Mouse (Mus musculus): Measurements from ENCODE around the gene Cdk14. TPM values are rescaled to one million over a fixed set of nuclear protein-coding genes. Genes with fewer than 3 reads are reported as not detected.

The Cdk14 gene
- polyA plus RNA-seq, 1 experiment from 2014 or later: 13.8 TPM

DNA sequence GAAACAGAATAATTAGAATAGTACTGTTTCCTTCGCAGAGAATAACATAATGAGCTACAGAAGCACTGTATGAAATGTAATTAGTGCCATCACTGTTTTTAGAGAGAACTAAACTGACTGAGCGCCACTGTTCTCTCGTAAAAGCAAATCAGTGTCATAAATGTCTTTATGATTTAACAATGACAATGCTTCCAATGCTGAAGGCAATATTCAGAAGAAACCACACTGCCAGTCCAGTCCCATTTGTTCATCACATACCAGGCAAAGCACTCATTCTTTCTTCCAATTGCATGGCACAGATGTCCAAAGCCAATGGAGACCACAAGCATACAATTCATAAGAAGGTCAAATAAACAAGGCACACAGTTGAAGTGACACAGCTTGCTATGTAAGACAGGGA, 355.4 kb downstream of the Cdk14 start:
- Histone ChIP-seq H3K9ac (no peak overlapping the region), H3K4me1 (no peaks in the 10 kb centered on the region), H3K9me3 (replicated peaks) (no peaks in the 10 kb centered on the region), H3K36me3 (no peaks in the 10 kb centered on the region), H3K27ac (no peak overlapping the region), H3K4me2 (no peak overlapping the region), H3K27me3 (no peaks in the 10 kb centered on the region), H3K4me3 (replicated peaks) (no peak overlapping the region)
- WGBS: 82% methylated on average over 3 of the region's 3 CpGs
- ATAC-seq (replicated peaks; ENCODE audit: low FRiP score): no peak

DNA sequence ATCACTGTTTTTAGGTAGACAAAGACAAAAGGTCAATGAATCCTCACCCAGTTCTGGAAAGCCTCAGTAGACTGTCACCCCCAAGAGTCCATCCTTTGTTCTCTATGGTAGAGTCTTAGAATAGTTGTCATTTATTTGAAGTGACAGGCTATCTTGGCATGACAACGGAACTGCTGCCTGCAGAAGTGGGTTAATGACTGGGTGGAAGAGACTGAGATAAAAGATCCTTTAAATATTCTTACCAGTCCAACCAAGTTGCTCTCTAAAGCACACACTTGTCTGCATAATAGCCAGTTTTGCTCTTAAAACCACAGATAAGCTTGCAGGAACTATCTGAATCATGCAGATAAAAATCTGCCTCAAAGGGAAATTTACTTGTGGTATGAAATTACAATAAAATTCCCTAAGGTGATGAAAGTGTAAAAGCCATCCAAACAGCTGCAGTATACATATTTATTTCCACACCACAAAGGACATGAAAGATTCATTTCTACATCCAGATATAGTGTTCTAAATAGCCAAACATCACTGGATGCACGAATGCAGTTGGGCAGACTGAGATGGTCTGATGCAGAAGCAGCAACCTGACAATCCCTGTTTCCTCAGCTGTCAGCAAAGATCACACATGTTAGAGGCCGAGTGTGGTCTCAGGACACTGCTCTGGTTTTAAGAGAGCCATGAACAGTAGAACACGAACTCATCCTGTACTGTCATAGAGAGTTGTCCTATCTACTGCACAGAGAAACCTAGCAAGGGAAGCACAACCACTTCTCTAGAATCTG, 363.8 kb downstream of the Cdk14 start:
- Histone ChIP-seq H3K27ac (no peak overlapping the region), H3K4me3 (replicated peaks) (no peak overlapping the region), H3K27me3 (no peaks in the 10 kb centered on the region), H3K4me1 (no peaks in the 10 kb centered on the region), H3K9me3 (replicated peaks) (no peaks in the 10 kb centered on the region), H3K9ac (no peak overlapping the region), H3K36me3 (no peaks in the 10 kb centered on the region), H3K4me2 (no peak overlapping the region)
- no peak for ATAC-seq (replicated peaks; ENCODE audit: low FRiP score)
- 66% methylated on average over 4 of the region's 4 CpGs for WGBS

DNA sequence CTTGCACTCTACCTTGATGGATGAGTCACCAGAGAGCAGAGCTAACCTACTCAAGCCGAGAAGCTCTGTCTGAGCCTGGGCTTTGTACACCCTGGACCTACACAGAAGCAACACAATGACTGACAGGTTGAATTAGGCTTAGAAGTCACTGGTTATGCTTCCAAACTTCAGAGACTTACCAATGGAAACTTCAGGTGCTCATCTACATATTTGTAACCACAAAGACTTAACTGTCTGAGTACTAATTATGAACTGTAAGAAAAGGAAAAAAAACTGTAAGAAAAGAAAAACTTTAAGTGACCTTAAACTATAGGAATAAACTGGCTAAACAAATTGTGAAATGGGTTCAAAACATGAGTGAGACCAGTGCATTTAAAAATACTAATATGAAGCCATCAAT, 364.6 kb downstream of the Cdk14 start:
- H3K4me1 ChIP-seq: no peaks in the 10 kb centered on the region
- H3K9ac ChIP-seq: no peak overlapping the region
- no peak overlapping the region for H3K4me2 ChIP-seq
- no peak overlapping the region for H3K4me3 ChIP-seq (replicated peaks)
- H3K27ac ChIP-seq: no peak overlapping the region
- no peaks in the 10 kb centered on the region for H3K9me3 ChIP-seq (replicated peaks)
- no peaks in the 10 kb centered on the region for H3K36me3 ChIP-seq
- H3K27me3 ChIP-seq: no peaks in the 10 kb centered on the region
- WGBS: 52% methylated on average over 1 of the region's 1 CpGs
- no peak for ATAC-seq (replicated peaks; ENCODE audit: low FRiP score)

DNA sequence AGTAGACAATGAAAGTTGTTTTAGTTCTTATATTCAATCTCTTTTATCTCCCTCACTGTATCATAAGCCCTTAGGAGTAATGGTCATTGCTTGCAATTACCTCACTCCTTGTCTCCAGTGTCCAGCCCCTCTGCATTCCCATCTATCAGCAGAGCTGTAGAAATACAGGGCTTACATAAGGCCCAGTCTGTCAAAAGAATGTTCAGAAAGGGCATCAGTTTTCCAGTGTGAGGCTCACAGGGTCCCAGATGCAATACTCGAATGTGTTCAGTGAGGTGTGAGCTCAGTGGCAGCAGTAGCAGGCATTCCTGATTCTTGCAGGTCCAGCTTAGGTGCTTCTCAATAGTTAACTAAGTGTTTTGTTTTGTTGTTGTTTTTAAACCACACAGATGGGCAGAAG, 365.8 kb downstream of the Cdk14 start:
- no peaks in the 10 kb centered on the region for H3K27me3 ChIP-seq
- no peaks in the 10 kb centered on the region for H3K9me3 ChIP-seq (replicated peaks)
- whole genome bisulfite sequencing: 47% methylated on average over 1 of the region's 1 CpGs
- H3K4me3 ChIP-seq (replicated peaks): no peak overlapping the region
- H3K36me3 ChIP-seq: no peaks in the 10 kb centered on the region
- H3K4me2 ChIP-seq: no peak overlapping the region
- ATAC-seq (replicated peaks; ENCODE audit: low FRiP score): no peak
- no peak overlapping the region for H3K27ac ChIP-seq
- no peaks in the 10 kb centered on the region for H3K4me1 ChIP-seq
- no peak overlapping the region for H3K9ac ChIP-seq

DNA sequence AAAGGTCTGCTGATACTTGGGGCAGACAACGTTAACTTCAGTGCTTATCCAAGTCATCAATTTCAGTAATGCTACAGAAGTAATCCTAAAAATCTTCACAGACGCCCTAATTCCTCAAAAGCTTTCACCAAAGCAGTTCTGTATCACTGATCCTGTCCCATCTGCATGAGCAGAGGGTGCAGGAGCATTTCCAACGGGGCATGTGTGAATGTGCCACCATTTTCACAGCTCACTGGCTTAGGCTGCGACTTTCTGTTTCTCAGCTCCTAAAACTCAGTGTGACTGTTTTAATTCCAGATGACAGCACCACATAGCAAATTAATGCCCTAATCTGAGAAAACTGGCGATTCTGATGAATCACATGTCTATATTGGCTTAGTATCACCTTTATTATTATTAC, 375.8 kb downstream of the Cdk14 start:
- H3K9me3 ChIP-seq (replicated peaks): no peaks in the 10 kb centered on the region
- no peak overlapping the region for H3K9ac ChIP-seq
- H3K4me1 ChIP-seq: no peaks in the 10 kb centered on the region
- no peak overlapping the region for H3K27ac ChIP-seq
- H3K4me3 ChIP-seq (replicated peaks): no peak overlapping the region
- H3K27me3 ChIP-seq: no peaks in the 10 kb centered on the region
- 69% methylated on average over 5 of the region's 5 CpGs for WGBS
- H3K36me3 ChIP-seq: no peaks in the 10 kb centered on the region
- no peak for ATAC-seq (replicated peaks; ENCODE audit: low FRiP score)
- no peak overlapping the region for H3K4me2 ChIP-seq

DNA sequence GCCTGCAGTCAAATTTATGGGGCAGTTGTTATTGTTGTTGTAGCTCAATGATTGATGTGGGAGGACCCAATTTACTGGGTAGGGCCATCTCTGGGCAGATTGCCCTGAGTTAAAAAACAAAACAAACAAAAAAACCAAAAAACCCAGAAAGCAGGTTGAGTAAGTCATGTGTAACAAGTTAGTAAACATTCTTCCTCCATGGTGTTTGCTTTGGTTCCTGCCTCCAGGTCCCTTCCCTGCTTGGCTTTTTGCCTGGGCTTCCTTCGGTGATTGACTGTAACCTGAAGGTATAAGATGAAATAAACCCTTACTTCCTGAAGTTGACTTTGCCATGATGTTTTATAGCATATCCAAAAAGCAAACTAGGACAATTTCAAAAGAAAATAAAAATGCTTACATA, 377.4 kb downstream of the Cdk14 start:
- Histone ChIP-seq H3K4me2 (no peak overlapping the region), H3K27ac (no peak overlapping the region), H3K4me1 (no peaks in the 10 kb centered on the region), H3K9me3 (replicated peaks) (no peaks in the 10 kb centered on the region), H3K4me3 (replicated peaks) (no peak overlapping the region), H3K9ac (no peak overlapping the region), H3K27me3 (no peaks in the 10 kb centered on the region), H3K36me3 (no peaks in the 10 kb centered on the region)
- WGBS: 61% methylated on average over 1 of the region's 1 CpGs
- ATAC-seq (replicated peaks; ENCODE audit: low FRiP score): no peak

DNA sequence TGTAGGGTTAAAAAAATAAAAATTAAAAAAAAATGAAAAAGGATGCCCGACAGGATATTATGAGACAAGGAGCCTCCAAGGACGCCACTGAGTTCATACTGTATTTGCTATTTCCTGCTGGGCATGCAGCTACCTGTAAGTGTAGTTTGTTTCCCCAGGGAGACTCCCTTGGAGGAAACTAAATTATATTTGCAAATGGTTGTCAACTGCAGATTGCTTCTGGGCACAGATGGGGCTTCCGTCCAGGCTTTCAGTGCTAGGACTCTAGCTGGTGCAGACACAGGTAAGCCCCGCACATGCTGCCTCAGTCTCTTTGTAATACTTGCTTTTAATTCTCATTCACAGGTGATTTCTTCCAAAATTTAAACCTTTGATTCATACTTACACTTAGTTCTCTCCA, 378.6 kb downstream of the Cdk14 start:
- no peak overlapping the region for H3K4me2 ChIP-seq
- no peaks in the 10 kb centered on the region for H3K9me3 ChIP-seq (replicated peaks)
- 75% methylated on average over 4 of the region's 4 CpGs for WGBS
- H3K27ac ChIP-seq: no peak overlapping the region
- no peak overlapping the region for H3K9ac ChIP-seq
- no peaks in the 10 kb centered on the region for H3K36me3 ChIP-seq
- no peaks in the 10 kb centered on the region for H3K27me3 ChIP-seq
- H3K4me3 ChIP-seq (replicated peaks): no peak overlapping the region
- H3K4me1 ChIP-seq: no peaks in the 10 kb centered on the region
- no peak for ATAC-seq (replicated peaks; ENCODE audit: low FRiP score)

DNA sequence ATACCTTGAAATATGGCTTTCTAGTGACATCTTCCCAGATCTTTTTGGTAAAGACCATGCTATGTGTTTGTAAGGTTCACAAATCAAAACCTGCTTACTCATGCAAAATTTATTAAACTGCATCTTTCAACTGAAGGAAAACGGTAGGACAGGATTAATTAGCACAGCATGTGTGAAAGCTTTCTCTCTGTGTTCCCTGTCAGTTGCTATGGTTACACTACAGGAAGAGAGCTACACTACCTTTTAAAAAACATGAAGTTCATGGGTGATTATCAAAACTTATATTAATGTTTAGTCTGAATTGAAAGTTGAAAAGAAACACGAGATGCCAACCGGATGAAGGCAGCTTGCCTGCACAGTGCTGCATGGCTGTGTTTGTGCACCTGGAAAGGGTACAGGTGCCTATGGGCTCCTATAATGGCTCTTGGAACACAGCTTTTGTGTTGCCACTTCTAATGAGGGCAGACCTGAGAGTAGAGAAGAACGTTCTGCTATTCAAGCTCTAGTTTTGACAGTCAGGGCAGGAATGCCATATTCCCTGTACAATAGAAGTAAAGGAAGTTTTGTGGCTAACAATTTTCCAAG, 380.3 kb downstream of the Cdk14 start:
- Histone ChIP-seq H3K27ac (no peak overlapping the region), H3K36me3 (no peaks in the 10 kb centered on the region), H3K4me3 (replicated peaks) (no peak overlapping the region), H3K9me3 (replicated peaks) (no peaks in the 10 kb centered on the region), H3K4me1 (no peaks in the 10 kb centered on the region), H3K27me3 (no peaks in the 10 kb centered on the region), H3K4me2 (no peak overlapping the region), H3K9ac (no peak overlapping the region)
- 70% methylated on average over 4 of the region's 4 CpGs for WGBS
- ATAC-seq (replicated peaks; ENCODE audit: low FRiP score): no peak

DNA sequence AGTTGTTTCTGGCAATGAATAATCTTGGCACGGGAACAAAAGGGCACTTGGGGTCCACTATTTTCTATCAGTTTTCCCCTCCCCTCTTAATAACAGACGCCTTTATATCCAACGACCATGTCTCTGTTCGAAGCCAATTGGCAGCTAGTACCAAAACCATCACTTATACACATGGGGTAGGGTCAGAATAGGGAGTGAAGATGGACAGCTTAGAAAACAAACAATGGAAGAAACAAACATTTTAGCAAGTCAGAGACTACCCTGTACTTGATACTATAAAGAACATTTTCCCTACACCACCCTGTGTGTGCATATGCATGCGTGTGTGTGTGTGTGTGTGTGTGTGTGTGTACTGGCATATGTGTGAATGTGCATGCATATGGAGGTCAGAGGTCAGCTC, 386.7 kb downstream of the Cdk14 start:
- Histone ChIP-seq H3K36me3 (no peaks in the 10 kb centered on the region), H3K9me3 (replicated peaks) (no peaks in the 10 kb centered on the region), H3K4me3 (replicated peaks) (no peak overlapping the region), H3K9ac (no peak overlapping the region), H3K27ac (no peak overlapping the region), H3K4me2 (no peak overlapping the region), H3K27me3 (no peaks in the 10 kb centered on the region), H3K4me1 (no peaks in the 10 kb centered on the region)
- WGBS: 61% methylated on average over 5 of the region's 5 CpGs
- 0 out of 2 replicates have a peak, but pooled peaks have one; percentile 40 for ATAC-seq (replicated peaks; ENCODE audit: low FRiP score)

DNA sequence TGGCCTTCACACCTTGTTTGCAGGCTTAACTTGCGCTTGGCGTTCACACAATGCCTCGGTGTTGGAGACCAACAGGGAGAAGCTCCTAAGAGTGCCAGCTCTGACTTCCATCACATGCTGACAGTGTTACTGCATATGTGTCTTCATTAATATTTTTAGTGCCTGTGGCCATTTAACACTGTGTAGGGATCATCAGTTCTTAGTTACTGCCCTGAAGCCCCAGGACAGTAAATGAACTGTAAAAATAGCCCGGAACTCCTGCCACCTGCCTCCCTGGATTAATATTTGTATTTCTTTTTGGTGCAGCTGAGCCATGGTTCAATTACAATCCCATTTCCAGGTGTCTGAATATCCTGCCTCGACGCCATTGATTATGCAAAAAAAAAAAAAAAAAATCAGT, 387.3 kb downstream of the Cdk14 start:
- H3K9ac ChIP-seq: no peak overlapping the region
- WGBS: 80% methylated on average over 6 of the region's 6 CpGs
- no peak overlapping the region for H3K27ac ChIP-seq
- no peaks in the 10 kb centered on the region for H3K27me3 ChIP-seq
- no peaks in the 10 kb centered on the region for H3K4me1 ChIP-seq
- no peaks in the 10 kb centered on the region for H3K9me3 ChIP-seq (replicated peaks)
- no peak for ATAC-seq (replicated peaks; ENCODE audit: low FRiP score)
- no peak overlapping the region for H3K4me2 ChIP-seq
- no peak overlapping the region for H3K4me3 ChIP-seq (replicated peaks)
- H3K36me3 ChIP-seq: no peaks in the 10 kb centered on the region

DNA sequence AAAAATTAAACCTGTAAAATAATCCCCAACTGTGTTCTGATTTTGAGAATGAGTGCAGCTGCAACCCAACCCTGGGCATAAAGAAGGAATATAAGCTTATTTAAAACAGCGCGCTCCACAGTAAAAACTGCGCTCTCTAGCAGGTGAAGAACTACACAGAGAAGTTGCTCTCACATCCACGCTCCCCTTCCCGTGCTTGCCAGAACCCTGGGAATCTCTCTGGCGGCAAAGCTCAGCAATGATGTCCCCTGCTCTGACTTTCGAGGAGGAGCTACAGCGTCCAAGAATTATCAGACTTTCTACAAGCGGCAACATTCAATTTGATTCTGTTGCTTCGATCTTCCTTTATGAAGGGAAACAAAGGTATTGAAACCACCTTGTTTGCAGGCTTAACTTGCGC, 387.7 kb downstream of the Cdk14 start:
- 89% methylated on average over 11 of the region's 11 CpGs for WGBS
- no peaks in the 10 kb centered on the region for H3K27me3 ChIP-seq

DNA sequence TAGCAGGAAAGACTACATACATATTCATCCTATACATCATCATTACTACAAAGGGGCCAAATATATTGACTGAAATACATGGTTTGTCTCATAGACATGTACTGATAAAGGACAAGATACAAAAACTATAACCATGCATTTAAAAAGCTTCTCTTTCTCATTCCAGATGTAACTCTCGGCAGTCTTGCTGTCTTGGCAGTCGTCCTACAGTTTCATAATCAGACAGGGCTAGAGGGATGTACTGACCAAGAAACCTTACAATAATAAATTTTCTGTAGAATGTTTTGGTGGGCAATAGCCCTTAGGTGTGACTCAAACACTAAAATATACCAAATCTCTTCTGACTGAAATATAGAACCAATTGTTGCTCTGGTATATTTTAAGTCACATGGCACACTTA, 389.7 kb downstream of the Cdk14 start:
- H3K4me2 ChIP-seq: no peak overlapping the region
- no peak for ATAC-seq (replicated peaks; ENCODE audit: low FRiP score)
- no peaks in the 10 kb centered on the region for H3K4me1 ChIP-seq
- H3K36me3 ChIP-seq: no peaks in the 10 kb centered on the region
- no peak overlapping the region for H3K9ac ChIP-seq
- no peaks in the 10 kb centered on the region for H3K27me3 ChIP-seq
- WGBS: 76% methylated on average over 2 of the region's 2 CpGs
- H3K9me3 ChIP-seq (replicated peaks): no peaks in the 10 kb centered on the region
- no peak overlapping the region for H3K27ac ChIP-seq
- no peak overlapping the region for H3K4me3 ChIP-seq (replicated peaks)

More for the DNA sequence above, 387.7 kb downstream of the Cdk14 start:
- Histone ChIP-seq H3K9ac (no peak overlapping the region), H3K36me3 (no peaks in the 10 kb centered on the region), H3K4me2 (no peak overlapping the region), H3K4me1 (no peaks in the 10 kb centered on the region), H3K27ac (no peak overlapping the region), H3K9me3 (replicated peaks) (no peaks in the 10 kb centered on the region), H3K4me3 (replicated peaks) (no peak overlapping the region)
- no peak for ATAC-seq (replicated peaks; ENCODE audit: low FRiP score)

DNA sequence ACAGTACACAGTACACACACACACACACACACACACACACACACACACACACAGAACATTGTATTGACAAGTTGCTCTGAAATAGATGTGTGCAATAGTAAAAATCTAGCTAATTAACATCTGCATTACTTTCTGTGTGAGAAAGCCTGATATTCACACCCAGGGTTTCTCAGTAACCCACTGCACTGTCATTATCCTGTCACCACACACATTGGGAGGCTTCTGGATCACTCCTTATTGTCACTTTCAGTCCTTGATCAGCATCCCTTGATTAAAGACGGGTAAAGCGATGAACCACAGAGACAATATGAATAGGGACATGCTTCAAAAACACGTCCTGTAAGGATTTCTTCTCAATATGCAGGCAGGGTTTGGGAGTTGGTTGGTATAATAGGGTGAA, 401.2 kb downstream of the Cdk14 start:
- no peak overlapping the region for H3K9ac ChIP-seq
- H3K4me1 ChIP-seq: no peaks in the 10 kb centered on the region
- no peak overlapping the region for H3K4me3 ChIP-seq (replicated peaks)
- no peak overlapping the region for H3K27ac ChIP-seq
- no peaks in the 10 kb centered on the region for H3K36me3 ChIP-seq
- no peaks in the 10 kb centered on the region for H3K9me3 ChIP-seq (replicated peaks)
- no peak for ATAC-seq (replicated peaks; ENCODE audit: low FRiP score)
- H3K4me2 ChIP-seq: no peak overlapping the region
- H3K27me3 ChIP-seq: no peaks in the 10 kb centered on the region
- 88% methylated on average over 3 of the region's 3 CpGs for WGBS
